Mouse (Mus musculus): Measurements from ENCODE around the gene Smim7. TPM values are rescaled to one million over a fixed set of nuclear protein-coding genes. Genes with fewer than 3 reads are reported as not detected.

Smim7 gene
- 71.3 TPM for polyA plus RNA-seq (2017; shearing (Covaris generic))

GRCm38 (mm10) chr8:72570633-72571610 lies at the start of gene Smim7:
Gene Smim7 (minus strand): TSS chr8:72571088.

GRCm38 (mm10) chr8:72571611-72572473 lies 954 bp upstream of the Smim7 start, which contains the start of gene Tmem38a:
Gene Tmem38a (plus strand): TSS chr8:72572055.

GRCm38 (mm10) chr8:72547802-72548643 lies 22.9 kb downstream of the Smim7 start, which contains the start of gene Med26:
Gene Med26 (minus strand): TSS chr8:72548270.

Other genes starting within 250 kb of the Smim7 start
- 40.9 TPM for gene Eps15l1, start 149.6 kb downstream of the Smim7 start, polyA plus RNA-seq (2017; shearing (Covaris generic))
- gene Calr3, start 127.2 kb downstream of the Smim7 start, polyA plus RNA-seq (2017; shearing (Covaris generic)): 0.97 TPM
- 4.4 TPM for gene 1700030K09Rik, start 127.2 kb downstream of the Smim7 start, polyA plus RNA-seq (2017; shearing (Covaris generic))
- 86.9 TPM for gene Cherp, start 95.9 kb downstream of the Smim7 start, polyA plus RNA-seq (2017; shearing (Covaris generic))
- gene Slc35e1, start 78.5 kb downstream of the Smim7 start, polyA plus RNA-seq (2017; shearing (Covaris generic)): 156 TPM
- 21.1 TPM for gene Med26, start 22.8 kb downstream of the Smim7 start, polyA plus RNA-seq (2017; shearing (Covaris generic))
- 1.8 TPM for gene Tmem38a, start 967 bp upstream of the Smim7 start, polyA plus RNA-seq (2017; shearing (Covaris generic))
- 0.12 TPM for gene Nwd1, start 75.6 kb upstream of the Smim7 start, polyA plus RNA-seq (2017; shearing (Covaris generic))
- 184 TPM for gene Sin3b, start 152.2 kb upstream of the Smim7 start, polyA plus RNA-seq (2017; shearing (Covaris generic))
- gene F2rl3, start 190.8 kb upstream of the Smim7 start, polyA plus RNA-seq (2017; shearing (Covaris generic)): 2.0 TPM

Measured in effector memory CD4-positive, alpha-beta T cell, adult 5 months (primary cell).